Mouse (Mus musculus) small intestine, adult 2 months (tissue): ENCODE data around the gene Spsb1.

ENCODE experiments used
- CTCF ChIP-seq: fragments of 200-500 bp; IDR thresholded peaks from 2 replicates; pipeline ENCODE4 v1.5.1; 2012; ENCODE audit warnings: low read depth, mild to moderate bottlenecking, control low read depth, inconsistent platforms, low read length, moderate library complexity, mixed read lengths; ENCODE audit not compliant: insufficient replicate concordance, insufficient read length; ENCODE audit errors: extremely low read depth
- POLR2A ChIP-seq: fragments of 200-500 bp; IDR thresholded peaks from 2 replicates; pipeline ENCODE4 v1.6.1; 2012; ENCODE audit warnings: low read depth, mild to moderate bottlenecking, control low read depth, inconsistent platforms, low read length, moderate library complexity

GRCm38 (mm10) chr4:149975730-149976254, 20.9 kb upstream of the Spsb1 start:
- TF ChIP-seq POLR2A (no peak), CTCF (no peak)
